Mouse (Mus musculus) liver, embryonic 13.5 days (tissue): ENCODE measurements around the gene Tmod4. TPM values are rescaled to one million over a fixed set of nuclear protein-coding genes. Genes with fewer than 3 reads are reported as not detected.

Source experiments
- ATAC-seq: fragments of 200-750 bp; cut with Nextera tagmentation; 2 replicates; pipeline ENCODE4 v1.8.0; 2017; ENCODE audit warnings: low read depth, mild to moderate bottlenecking, moderate number of reproducible peaks, moderate library complexity
- DNase-seq: peaks from one replicate; pipeline ENCODE4 v3.0.0; 2022
- H3K27ac ChIP-seq: fragments of 300-500 bp; sonication (generic); 2 replicates; pipeline ENCODE4 v1.5.1; 2015; ENCODE audit warnings: moderate library complexity, mild to moderate bottlenecking, inconsistent platforms
- H3K27me3 ChIP-seq: fragments of 300-500 bp; sonication (generic); 2 replicates; pipeline ENCODE4 v1.6.1; 2015; ENCODE audit warnings: mild to moderate bottlenecking, inconsistent platforms
- H3K36me3 ChIP-seq: fragments of 300-500 bp; sonication (generic); 2 replicates; pipeline ENCODE4 v1.6.1; 2015; ENCODE audit warnings: mild to moderate bottlenecking, inconsistent platforms
- H3K4me1 ChIP-seq: fragments of 300-500 bp; sonication (generic); replicated peaks from 2 replicates; pipeline ENCODE4 v1.6.1; 2015; ENCODE audit warnings: inconsistent platforms
- H3K4me2 ChIP-seq: fragments of 300-500 bp; sonication (generic); 2 replicates; pipeline ENCODE4 v1.6.1; 2015; ENCODE audit warnings: inconsistent platforms, mild to moderate bottlenecking, moderate library complexity
- H3K4me3 ChIP-seq: fragments of 300-500 bp; sonication (generic); replicated peaks from 2 replicates; pipeline ENCODE4 v1.5.1; 2015; ENCODE audit warnings: mild to moderate bottlenecking, inconsistent platforms
- H3K9ac ChIP-seq: fragments of 300-500 bp; sonication (generic); 2 replicates; pipeline ENCODE4 v1.6.1; 2015; ENCODE audit warnings: mild to moderate bottlenecking, inconsistent platforms
- H3K9me3 ChIP-seq: fragments of 300-500 bp; sonication (generic); replicated peaks from 2 replicates; pipeline ENCODE4 v1.6.1; 2016; ENCODE audit warnings: inconsistent platforms
- WGBS: fragments of 180-500 bp; shearing (Covaris S2); methylation state at CpG from one replicate; pipeline ENCODE4 v1.1.7; 2015; ENCODE audit not compliant: insufficient replicate concordance; 5-methylcytosine and 5-hydroxymethylcytosine counted together
- polyA plus RNA-seq: library from polyadenylated mRNA; unstranded; fragments of >200 nt; fragmentation: Nextera tagmentation; extraction: Ambion mirVana; gene quantifications from 2 replicates; pipeline ENCODE4 v1.2.1, GENCODE M21; 2015

The Tmod4 gene
- polyA plus RNA-seq, 1 experiment from 2014 or later = 0.17 TPM

DNA sequence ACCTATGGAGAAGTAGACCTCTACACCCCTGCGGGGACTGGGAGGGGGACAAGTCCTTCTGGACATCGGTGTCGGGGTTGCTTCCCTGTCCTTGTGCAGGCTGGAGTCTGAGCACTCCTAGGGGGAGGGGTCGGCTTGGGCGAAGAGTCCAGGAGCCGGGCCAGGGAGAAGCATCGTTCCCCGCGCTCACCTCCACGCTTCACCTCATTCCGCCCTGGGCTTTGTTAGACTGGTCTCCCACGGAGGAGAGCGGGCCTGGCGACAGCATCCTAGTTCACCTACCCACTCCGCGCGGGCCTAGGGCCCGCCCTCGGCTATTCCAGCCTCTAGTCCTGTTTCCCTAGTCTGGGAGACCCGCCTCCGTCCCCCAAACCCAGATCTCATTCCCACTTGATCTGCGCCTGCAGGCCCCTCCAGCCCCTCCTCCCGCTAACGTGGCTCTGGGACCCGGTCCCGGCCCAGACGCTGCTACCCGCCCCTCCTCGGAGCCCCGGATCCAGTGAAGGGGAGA is 36.8 kb downstream of the Tmod4 start:
- Histone ChIP-seq H3K4me1 (peaks cover 32% of the 10 kb centered on the region), H3K36me3 (no peaks in the 10 kb centered on the region), H3K27ac (no peak overlapping the region), H3K9me3 (no peaks in the 10 kb centered on the region), H3K9ac (peak overlapping the region; percentile 67), H3K4me2 (peak overlapping the region; percentile 95), H3K27me3 (peaks cover 54% of the 10 kb centered on the region), H3K4me3 (peak overlapping the region; percentile 68)
- ATAC-seq (no peak), DNase-seq (no peak)
- 4% methylated on average over 30 of the region's 30 CpGs for WGBS

DNA sequence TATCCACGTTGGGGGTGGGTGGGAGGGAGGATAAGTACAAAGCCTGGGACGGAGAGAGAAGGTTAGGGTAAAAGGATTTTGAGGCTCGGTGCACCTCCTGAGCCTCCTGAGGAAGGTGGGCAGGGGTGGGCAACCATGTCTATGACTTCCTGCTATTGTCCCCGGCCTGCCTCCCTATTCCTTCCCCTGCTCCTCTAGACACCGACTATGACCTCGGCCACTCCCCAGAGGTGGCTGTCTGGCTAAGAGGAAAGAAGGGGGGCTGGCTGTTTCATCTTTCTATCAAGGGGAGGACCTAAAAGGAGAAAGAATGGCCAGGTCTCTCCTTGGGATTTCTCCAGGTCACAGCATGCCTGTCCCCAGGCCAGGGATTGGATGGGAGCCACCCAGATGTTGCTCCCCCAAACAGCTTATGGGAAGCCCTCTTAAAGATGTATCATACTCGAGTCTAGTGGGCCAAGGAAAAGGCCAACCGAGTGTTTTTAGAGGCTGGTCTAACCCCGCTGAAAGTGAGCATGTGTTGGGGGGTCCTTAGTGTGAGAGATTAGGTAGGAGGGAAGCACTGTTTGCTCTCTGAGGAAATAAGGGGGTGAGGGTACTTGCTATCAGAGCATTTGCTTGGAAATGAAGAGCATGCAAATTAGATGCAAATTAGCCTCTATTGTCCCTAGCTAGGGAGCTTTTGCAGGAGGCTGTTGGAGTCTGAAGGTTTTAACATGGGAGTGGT is 37.5 kb downstream of the Tmod4 start:
- no peaks in the 10 kb centered on the region for H3K36me3 ChIP-seq
- DNase-seq = no peak
- H3K27me3 ChIP-seq = peaks cover 56% of the 10 kb centered on the region
- peak overlapping the region; percentile 6; the same call in 1 of the 2 replicates for H3K9ac ChIP-seq
- peak overlapping the region; percentile 68 for H3K4me3 ChIP-seq
- ATAC-seq = no peak
- no peaks in the 10 kb centered on the region for H3K9me3 ChIP-seq
- WGBS = 13% methylated on average over 9 of the region's 9 CpGs
- peak overlapping the region; percentile 95 for H3K4me2 ChIP-seq
- H3K4me1 ChIP-seq = peaks cover 32% of the 10 kb centered on the region
- H3K27ac ChIP-seq = no peak overlapping the region

DNA sequence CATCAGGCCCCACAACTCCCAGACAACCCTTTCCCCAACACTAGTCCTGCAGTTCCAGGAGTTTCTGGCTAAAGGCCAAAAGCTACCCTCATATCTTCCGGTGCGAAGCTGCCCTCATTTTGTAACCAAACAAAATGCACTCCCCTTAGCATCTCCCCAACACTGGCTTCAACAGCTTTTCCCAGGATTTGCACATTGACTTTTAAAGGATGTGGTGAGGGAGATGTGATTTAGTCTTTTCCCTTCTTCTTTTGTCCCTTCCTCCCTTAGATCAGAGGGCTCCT is 38.0 kb downstream of the Tmod4 start:
- Histone ChIP-seq H3K9ac (no peak overlapping the region), H3K36me3 (no peaks in the 10 kb centered on the region), H3K27me3 (peaks cover 61% of the 10 kb centered on the region), H3K27ac (no peak overlapping the region), H3K9me3 (no peaks in the 10 kb centered on the region), H3K4me1 (peaks cover 32% of the 10 kb centered on the region), H3K4me3 (no peak overlapping the region), H3K4me2 (no peak overlapping the region)
- no peak for DNase-seq
- ATAC-seq = no peak
- WGBS = 60% methylated on average over 2 of the region's 2 CpGs

DNA sequence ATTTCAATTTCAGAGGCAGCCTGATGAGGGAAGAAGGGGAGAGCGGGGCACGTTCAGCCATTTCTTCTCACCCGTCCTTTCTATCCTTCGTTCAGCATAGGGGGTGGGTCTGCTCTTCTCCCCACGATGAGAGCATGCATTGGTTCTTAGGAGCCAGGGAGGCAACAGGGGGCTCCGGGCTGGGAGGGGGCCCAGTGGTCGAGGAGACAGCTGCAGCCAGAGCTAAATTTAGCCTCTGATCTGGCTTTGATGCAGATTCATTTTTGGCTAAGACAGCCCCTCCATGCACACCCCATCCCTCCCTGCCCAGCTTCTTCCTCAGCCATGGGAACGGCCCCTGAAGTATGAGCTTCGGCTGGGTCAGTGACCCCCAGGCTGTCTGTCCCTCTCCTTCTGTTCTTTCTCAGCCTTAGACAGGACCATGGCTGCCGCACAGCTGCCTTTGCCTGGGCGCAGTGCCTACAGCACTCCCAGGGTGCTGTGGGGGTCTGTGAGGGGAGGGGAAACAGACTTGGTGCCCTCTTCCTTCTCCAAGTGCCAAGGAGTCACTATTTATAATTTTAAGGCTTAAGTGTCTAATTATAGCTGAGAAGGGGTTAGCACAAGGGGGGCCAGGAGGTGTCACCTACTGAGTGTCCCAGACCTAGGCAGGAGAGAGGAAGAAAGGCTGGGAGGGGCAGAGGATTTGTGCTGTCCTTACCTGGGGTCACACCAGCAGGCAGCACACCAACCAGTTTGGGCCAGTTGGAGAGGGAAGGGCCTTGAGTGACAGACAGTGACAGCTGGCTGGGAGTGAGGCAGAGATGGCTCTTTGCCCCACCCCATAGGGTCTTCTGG is 39.4 kb downstream of the Tmod4 start:
- Histone ChIP-seq H3K36me3 (no peaks in the 10 kb centered on the region), H3K9me3 (no peaks in the 10 kb centered on the region), H3K4me1 (peaks cover 32% of the 10 kb centered on the region), H3K27ac (no peak overlapping the region), H3K27me3 (peaks cover 74% of the 10 kb centered on the region), H3K9ac (no peak overlapping the region), H3K4me3 (no peak overlapping the region), H3K4me2 (no peak overlapping the region)
- ATAC-seq = no peak
- no peak for DNase-seq
- WGBS = 63% methylated on average over 11 of the region's 11 CpGs

DNA sequence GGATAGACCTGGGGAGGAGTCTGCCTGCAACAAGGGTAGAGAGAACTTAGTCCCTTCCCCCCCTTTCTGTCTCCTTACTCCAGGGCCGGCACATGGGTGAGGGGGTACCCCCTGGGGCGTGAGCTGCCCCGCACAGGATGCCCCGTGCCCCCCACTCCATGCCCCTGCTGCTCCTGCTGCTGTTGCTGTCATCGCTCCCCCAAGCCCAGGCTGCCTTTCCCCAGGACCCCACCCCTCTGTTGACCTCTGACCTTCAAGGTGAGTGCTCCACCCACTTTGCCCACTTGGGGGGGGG is 39.9 kb downstream of the Tmod4 start:
- no peak overlapping the region for H3K4me3 ChIP-seq
- no peak overlapping the region for H3K4me2 ChIP-seq
- 55% methylated on average over 5 of the region's 5 CpGs for WGBS
- no peak overlapping the region for H3K9ac ChIP-seq
- no peak overlapping the region for H3K27ac ChIP-seq
- H3K4me1 ChIP-seq = peaks cover 30% of the 10 kb centered on the region
- H3K36me3 ChIP-seq = no peaks in the 10 kb centered on the region
- no peaks in the 10 kb centered on the region for H3K9me3 ChIP-seq
- H3K27me3 ChIP-seq = peaks cover 73% of the 10 kb centered on the region
- ATAC-seq (no peak), DNase-seq (no peak)

DNA sequence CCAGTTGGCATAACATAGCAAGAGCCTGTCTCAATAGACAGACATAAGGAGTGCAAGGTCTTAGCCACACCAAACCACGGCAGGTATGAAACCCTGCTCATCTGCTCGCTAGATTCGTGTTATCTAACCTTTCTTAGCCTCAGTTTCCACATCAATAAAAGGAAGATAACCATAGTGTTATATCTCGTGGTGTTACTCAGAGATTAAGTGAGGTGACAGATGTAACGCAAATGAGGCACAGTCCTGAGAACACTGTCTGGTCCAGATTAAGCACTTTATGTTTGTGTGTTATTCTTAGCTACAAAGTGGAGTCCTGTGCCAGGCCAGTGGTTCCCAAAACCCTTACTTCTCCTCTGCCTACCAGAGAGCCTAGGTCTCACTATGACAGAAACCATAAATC is 40.6 kb downstream of the Tmod4 start:
- H3K9me3 ChIP-seq = no peaks in the 10 kb centered on the region
- H3K27me3 ChIP-seq = peaks cover 75% of the 10 kb centered on the region
- H3K4me1 ChIP-seq = peaks cover 23% of the 10 kb centered on the region
- no peak overlapping the region for H3K4me3 ChIP-seq
- H3K27ac ChIP-seq = no peak overlapping the region
- WGBS = 28% methylated on average over 5 of the region's 5 CpGs
- ATAC-seq (no peak), DNase-seq (no peak)
- H3K36me3 ChIP-seq = no peaks in the 10 kb centered on the region
- H3K4me2 ChIP-seq = no peak overlapping the region
- no peak overlapping the region for H3K9ac ChIP-seq

DNA sequence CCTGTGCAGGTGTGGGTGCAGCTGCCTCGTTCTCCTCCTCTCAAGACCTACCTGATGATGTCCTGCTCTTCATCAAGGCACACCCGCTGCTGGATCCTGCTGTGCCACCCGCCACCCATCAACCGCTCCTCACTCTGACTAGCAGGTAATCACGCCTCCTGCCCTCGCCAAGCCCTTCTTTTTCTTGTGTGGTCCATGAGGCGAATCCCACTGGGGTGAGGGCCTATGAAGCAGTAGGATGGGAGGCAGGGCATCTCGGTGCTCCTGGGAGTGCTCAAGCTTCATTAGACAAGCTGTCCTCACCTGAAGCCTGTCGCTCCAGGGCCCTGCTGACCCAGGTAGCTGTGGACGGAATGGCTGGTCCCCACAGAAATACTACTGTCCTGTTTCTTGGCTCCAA is 45.7 kb downstream of the Tmod4 start:
- 78% methylated on average over 10 of the region's 10 CpGs for WGBS
- Histone ChIP-seq H3K27me3 (peaks cover 82% of the 10 kb centered on the region), H3K4me1 (peaks cover 11% of the 10 kb centered on the region), H3K4me2 (no peak overlapping the region), H3K9ac (no peak overlapping the region), H3K4me3 (no peak overlapping the region), H3K9me3 (no peaks in the 10 kb centered on the region), H3K36me3 (no peaks in the 10 kb centered on the region), H3K27ac (no peak overlapping the region)
- ATAC-seq = no peak
- DNase-seq = no peak

DNA sequence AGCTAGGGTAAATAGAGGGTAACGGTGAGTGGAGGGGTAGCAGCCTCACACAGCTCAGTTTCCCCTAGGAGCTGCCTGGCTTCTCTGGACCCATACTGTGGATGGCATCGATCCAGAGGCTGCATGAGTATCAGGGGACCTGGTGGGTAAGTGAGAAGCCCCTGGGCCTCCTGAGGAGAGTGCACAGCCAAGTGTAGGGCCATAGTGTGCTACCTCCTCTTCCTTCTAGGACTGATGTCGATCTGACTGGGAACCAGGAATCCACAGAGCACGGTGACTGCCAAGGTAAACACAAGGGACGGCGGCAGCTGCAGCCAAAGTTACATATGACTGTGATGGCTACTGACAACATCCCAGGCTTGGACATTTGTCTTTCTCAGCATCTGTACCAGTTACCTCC is 46.8 kb downstream of the Tmod4 start:
- Histone ChIP-seq H3K36me3 (no peaks in the 10 kb centered on the region), H3K27me3 (peaks cover 90% of the 10 kb centered on the region), H3K27ac (no peak overlapping the region), H3K4me2 (no peak overlapping the region), H3K9me3 (no peaks in the 10 kb centered on the region), H3K4me3 (no peak overlapping the region), H3K9ac (no peak overlapping the region), H3K4me1 (peaks cover 11% of the 10 kb centered on the region)
- DNase-seq = no peak
- WGBS = 79% methylated on average over 6 of the region's 6 CpGs
- no peak for ATAC-seq

DNA sequence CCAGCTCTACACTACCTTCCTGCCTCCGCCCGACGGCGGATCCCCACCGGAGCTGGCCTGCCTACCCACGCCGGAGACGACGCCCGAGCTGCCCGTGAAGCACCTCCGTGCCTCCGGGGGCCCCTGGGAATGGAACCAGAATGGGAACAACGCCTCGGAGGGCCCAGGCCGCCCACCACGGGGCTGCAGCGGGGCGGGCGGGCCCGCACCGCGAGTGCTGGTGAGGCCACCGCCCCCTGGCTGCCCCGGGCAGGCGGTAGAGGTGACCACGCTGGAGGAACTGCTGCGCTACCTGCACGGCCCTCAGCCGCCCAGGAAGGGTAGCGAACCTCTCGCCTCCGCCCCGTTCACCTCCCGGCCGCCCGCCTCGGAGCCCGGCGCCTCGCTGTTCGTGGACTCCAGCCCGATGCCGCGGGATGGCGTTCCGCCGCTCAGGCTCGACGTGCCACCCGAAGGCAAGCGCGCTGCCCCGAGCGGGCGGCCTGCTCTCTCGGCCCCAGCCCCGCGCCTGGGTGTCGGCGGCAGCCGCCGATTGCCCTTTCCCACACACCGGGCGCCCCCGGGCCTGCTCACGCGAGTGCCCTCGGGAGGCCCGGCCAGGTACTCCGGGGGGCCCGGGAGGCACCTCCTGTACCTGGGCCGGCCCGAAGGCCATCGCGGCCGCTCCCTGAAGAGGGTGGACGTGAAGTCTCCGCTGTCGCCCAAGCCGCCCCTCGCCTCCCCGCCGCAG is 48.4 kb downstream of the Tmod4 start:
- Histone ChIP-seq H3K27ac (no peak overlapping the region), H3K27me3 (peaks cover 91% of the 10 kb centered on the region), H3K36me3 (no peaks in the 10 kb centered on the region), H3K4me1 (peaks cover 11% of the 10 kb centered on the region), H3K9ac (no peak overlapping the region), H3K4me2 (peak overlapping the region; percentile 59), H3K4me3 (peak overlapping the region; percentile 40), H3K9me3 (no peaks in the 10 kb centered on the region)
- WGBS = 16% methylated on average over 84 of the region's 84 CpGs
- no peak for DNase-seq
- ATAC-seq = no peak

DNA sequence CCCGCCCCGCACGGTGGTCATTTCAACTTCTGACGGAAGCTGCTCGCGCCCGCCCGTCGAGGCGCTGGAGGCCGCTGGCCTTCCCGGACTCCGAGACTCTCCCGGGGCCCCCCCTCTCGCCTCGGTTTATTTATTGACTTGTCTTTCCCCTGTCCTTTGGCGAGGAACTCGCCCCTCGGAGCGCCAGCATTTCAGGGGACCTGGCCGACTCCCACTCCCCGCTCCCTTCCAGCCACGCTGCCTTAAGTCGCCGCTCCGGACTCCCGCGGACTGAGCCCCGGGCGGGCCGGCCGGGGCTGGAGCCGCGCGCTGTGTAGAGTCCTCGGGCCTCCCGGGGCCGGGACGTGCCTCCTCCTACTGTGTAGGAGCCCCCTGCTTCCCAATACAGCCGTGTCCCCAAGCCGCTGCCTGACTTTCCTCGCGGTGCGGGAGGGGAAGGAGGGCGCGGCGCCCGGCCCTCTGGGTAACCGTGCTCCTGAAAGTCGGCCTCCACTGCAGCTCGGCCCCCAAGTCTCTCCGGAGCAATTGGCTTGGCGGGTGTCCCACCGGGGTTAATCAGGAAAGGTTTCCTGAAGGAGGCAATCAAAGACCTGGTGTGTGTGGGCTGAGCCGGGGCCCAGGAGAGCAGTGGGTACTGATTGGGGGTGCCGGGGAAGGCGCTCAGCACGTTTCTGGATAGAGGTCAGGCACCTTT is 49.1 kb downstream of the Tmod4 start:
- WGBS = 6% methylated on average over 58 of the region's 58 CpGs
- ATAC-seq = 0 out of 2 replicates have a peak, but pooled peaks have one; percentile 4
- H3K27ac ChIP-seq = no peak overlapping the region
- no peak for DNase-seq
- peak overlapping the region; percentile 40 for H3K4me3 ChIP-seq
- H3K36me3 ChIP-seq = no peaks in the 10 kb centered on the region
- H3K9me3 ChIP-seq = no peaks in the 10 kb centered on the region
- H3K9ac ChIP-seq = peak overlapping the region; percentile 17; the same call in 1 of the 2 replicates
- H3K27me3 ChIP-seq = peaks cover 84% of the 10 kb centered on the region
- H3K4me2 ChIP-seq = peak overlapping the region; percentile 59
- H3K4me1 ChIP-seq = peaks cover 11% of the 10 kb centered on the region
